Mouse (Mus musculus) embryonic facial prominence, embryonic 15.5 days (tissue): ENCODE results near the gene Cdk8. TPM values are rescaled to one million over a fixed set of nuclear protein-coding genes. Genes with fewer than 3 reads are reported as not detected.

ENCODE experiments used
- ATAC-seq: fragments of 200-750 bp; cut with Nextera tagmentation; 2 replicates; pipeline ENCODE4 v1.8.0; 2017; ENCODE audit warnings: low read depth, moderate TSS enrichment; ENCODE audit not compliant: insufficient number of reproducible peaks, low FRiP score, low TSS enrichment
- H3K27ac ChIP-seq: fragments of 300-500 bp; sonication (generic); replicated peaks from 2 replicates; pipeline ENCODE4 v1.5.1; 2015; ENCODE audit warnings: mild to moderate bottlenecking, inconsistent platforms
- H3K27me3 ChIP-seq: fragments of 300-500 bp; sonication (generic); 2 replicates; pipeline ENCODE4 v1.6.1; 2015; ENCODE audit warnings: inconsistent platforms
- H3K36me3 ChIP-seq: fragments of 300-500 bp; sonication (generic); 2 replicates; pipeline ENCODE4 v1.6.1; 2015; ENCODE audit warnings: mild to moderate bottlenecking, inconsistent platforms
- H3K4me1 ChIP-seq: fragments of 300-500 bp; sonication (generic); 2 replicates; pipeline ENCODE4 v1.6.1; 2015; ENCODE audit warnings: inconsistent platforms
- H3K4me2 ChIP-seq: fragments of 300-500 bp; sonication (generic); replicated peaks from 2 replicates; pipeline ENCODE4 v1.6.1; 2015; ENCODE audit warnings: mild to moderate bottlenecking, inconsistent platforms
- H3K4me3 ChIP-seq: fragments of 300-500 bp; sonication (generic); replicated peaks from 2 replicates; pipeline ENCODE4 v1.5.1; 2015; ENCODE audit warnings: mild to moderate bottlenecking, inconsistent platforms
- H3K9ac ChIP-seq: fragments of 300-500 bp; sonication (generic); 2 replicates; pipeline ENCODE4 v1.6.1; 2015; ENCODE audit warnings: inconsistent platforms
- H3K9me3 ChIP-seq: fragments of 300-500 bp; sonication (generic); replicated peaks from 2 replicates; pipeline ENCODE4 v1.6.1; 2016; ENCODE audit warnings: inconsistent platforms
- WGBS: fragments of 180-500 bp; shearing (Covaris S2); methylation state at CpG from one replicate; pipeline ENCODE4 v1.1.7; 2015; 5-methylcytosine and 5-hydroxymethylcytosine counted together
- polyA plus RNA-seq: library from polyadenylated mRNA; unstranded; fragments of >200 nt; fragmentation: Nextera tagmentation; extraction: Ambion mirVana; gene quantifications from 2 replicates; pipeline ENCODE4 v1.2.1, GENCODE M21; 2015

Cdk8 gene
- polyA plus RNA-seq, 1 experiment from 2014 or later: 16.2 TPM

GRCm38 (mm10) chr5:146234336-146234735 lies 3.3 kb downstream of the Cdk8 start:
- H3K4me3 ChIP-seq: no peak overlapping the region
- no peak overlapping the region for H3K27ac ChIP-seq
- no peak overlapping the region for H3K4me2 ChIP-seq
- H3K27me3 ChIP-seq: no peaks in the 10 kb centered on the region
- no peaks in the 10 kb centered on the region for H3K36me3 ChIP-seq
- H3K9ac ChIP-seq: no peak overlapping the region
- WGBS: 77% methylated on average over 1 of the region's 1 CpGs
- H3K9me3 ChIP-seq: no peaks in the 10 kb centered on the region
- peaks cover 13% of the 10 kb centered on the region for H3K4me1 ChIP-seq
- ATAC-seq: no peak

GRCm38 (mm10) chr5:146238274-146238673 lies 7.2 kb downstream of the Cdk8 start:
- Histone ChIP-seq H3K36me3 (no peaks in the 10 kb centered on the region), H3K4me3 (no peak overlapping the region), H3K4me2 (no peak overlapping the region), H3K27me3 (no peaks in the 10 kb centered on the region), H3K9me3 (no peaks in the 10 kb centered on the region), H3K4me1 (0 out of 2 replicates have a peak, but pooled peaks cover 3% of the 10 kb centered on the region), H3K27ac (no peak overlapping the region), H3K9ac (no peak overlapping the region)
- ATAC-seq: no peak
- WGBS: 82% methylated on average over 10 of the region's 10 CpGs

GRCm38 (mm10) chr5:146240771-146241170 lies 9.7 kb downstream of the Cdk8 start:
- no peak overlapping the region for H3K4me3 ChIP-seq
- no peak overlapping the region for H3K9ac ChIP-seq
- WGBS: 82% methylated on average over 2 of the region's 2 CpGs

GRCm38 (mm10) chr5:146241202-146241601 lies 10.2 kb downstream of the Cdk8 start:
- 89% methylated on average over 3 of the region's 3 CpGs for WGBS
- Histone ChIP-seq H3K9ac (no peak overlapping the region), H3K27ac (no peak overlapping the region), H3K9me3 (no peaks in the 10 kb centered on the region), H3K36me3 (no peaks in the 10 kb centered on the region), H3K4me3 (no peak overlapping the region), H3K4me2 (no peak overlapping the region), H3K27me3 (no peaks in the 10 kb centered on the region), H3K4me1 (0 out of 2 replicates have a peak, but pooled peaks cover under 1% of the 10 kb centered on the region)
- ATAC-seq: no peak

More at GRCm38 (mm10) chr5:146240771-146241170, 9.7 kb downstream of the Cdk8 start:
- H3K27ac ChIP-seq: no peak overlapping the region
- H3K4me1 ChIP-seq: 0 out of 2 replicates have a peak, but pooled peaks cover 3% of the 10 kb centered on the region
- H3K9me3 ChIP-seq: no peaks in the 10 kb centered on the region
- ATAC-seq: no peak
- H3K4me2 ChIP-seq: no peak overlapping the region
- no peaks in the 10 kb centered on the region for H3K36me3 ChIP-seq
- H3K27me3 ChIP-seq: no peaks in the 10 kb centered on the region

- H3K27ac ChIP-seq: no peak overlapping the region
- H3K4me1 ChIP-seq: no peaks in the 10 kb centered on the region
- no peak overlapping the region for H3K4me2 ChIP-seq
- 91% methylated on average over 4 of the region's 4 CpGs for WGBS
- no peak overlapping the region for H3K9ac ChIP-seq
- H3K9me3 ChIP-seq: no peaks in the 10 kb centered on the region
- no peaks in the 10 kb centered on the region for H3K36me3 ChIP-seq
- ATAC-seq: no peak
- H3K27me3 ChIP-seq: no peaks in the 10 kb centered on the region
- no peak overlapping the region for H3K4me3 ChIP-seq
Measured at GRCm38 (mm10) chr5:146245193-146245592, 14.2 kb downstream of the Cdk8 start.

GRCm38 (mm10) chr5:146245646-146246370 lies 14.8 kb downstream of the Cdk8 start:
- Histone ChIP-seq H3K9me3 (no peaks in the 10 kb centered on the region), H3K27me3 (no peaks in the 10 kb centered on the region), H3K4me2 (no peak overlapping the region), H3K27ac (no peak overlapping the region), H3K4me3 (no peak overlapping the region), H3K9ac (no peak overlapping the region), H3K36me3 (no peaks in the 10 kb centered on the region), H3K4me1 (no peaks in the 10 kb centered on the region)
- ATAC-seq: no peak
- WGBS: 90% methylated on average over 7 of the region's 7 CpGs

GRCm38 (mm10) chr5:146246386-146246785 lies 15.4 kb downstream of the Cdk8 start:
- no peaks in the 10 kb centered on the region for H3K36me3 ChIP-seq
- H3K27me3 ChIP-seq: no peaks in the 10 kb centered on the region
- H3K4me1 ChIP-seq: no peaks in the 10 kb centered on the region
- no peaks in the 10 kb centered on the region for H3K9me3 ChIP-seq
- H3K4me2 ChIP-seq: no peak overlapping the region
- WGBS: 100% methylated on average over 1 of the region's 1 CpGs
- H3K27ac ChIP-seq: no peak overlapping the region
- no peak for ATAC-seq
- H3K9ac ChIP-seq: no peak overlapping the region
- no peak overlapping the region for H3K4me3 ChIP-seq

- 70% methylated on average over 5 of the region's 5 CpGs for WGBS
- ATAC-seq: no peak
- H3K9me3 ChIP-seq: no peaks in the 10 kb centered on the region
Measured at GRCm38 (mm10) chr5:146247709-146248108, 16.7 kb downstream of the Cdk8 start.

GRCm38 (mm10) chr5:146248746-146249145 lies 17.7 kb downstream of the Cdk8 start:
- 87% methylated on average over 10 of the region's 10 CpGs for WGBS
- no peak overlapping the region for H3K4me3 ChIP-seq
- no peaks in the 10 kb centered on the region for H3K9me3 ChIP-seq
- H3K9ac ChIP-seq: no peak overlapping the region
- no peaks in the 10 kb centered on the region for H3K27me3 ChIP-seq
- no peaks in the 10 kb centered on the region for H3K36me3 ChIP-seq
- H3K4me1 ChIP-seq: no peaks in the 10 kb centered on the region
- H3K27ac ChIP-seq: no peak overlapping the region
- no peak for ATAC-seq
- no peak overlapping the region for H3K4me2 ChIP-seq

More at GRCm38 (mm10) chr5:146247709-146248108, 16.7 kb downstream of the Cdk8 start:
- Histone ChIP-seq H3K27ac (no peak overlapping the region), H3K4me1 (no peaks in the 10 kb centered on the region), H3K4me2 (no peak overlapping the region), H3K36me3 (no peaks in the 10 kb centered on the region), H3K9ac (no peak overlapping the region), H3K4me3 (no peak overlapping the region), H3K27me3 (no peaks in the 10 kb centered on the region)

- H3K27me3 ChIP-seq: no peaks in the 10 kb centered on the region
- no peak for ATAC-seq
- 89% methylated on average over 12 of the region's 12 CpGs for WGBS
Measured at GRCm38 (mm10) chr5:146250369-146251075, 19.5 kb downstream of the Cdk8 start.

GRCm38 (mm10) chr5:146251663-146252429 lies 20.8 kb downstream of the Cdk8 start:
- Histone ChIP-seq H3K4me1 (no peaks in the 10 kb centered on the region), H3K4me2 (no peak overlapping the region), H3K9me3 (no peaks in the 10 kb centered on the region), H3K9ac (no peak overlapping the region), H3K27ac (no peak overlapping the region), H3K27me3 (no peaks in the 10 kb centered on the region), H3K36me3 (peaks cover 1% of the 10 kb centered on the region; the same call in 1 of the 2 replicates), H3K4me3 (no peak overlapping the region)
- no peak for ATAC-seq
- 87% methylated on average over 5 of the region's 5 CpGs for WGBS

More at GRCm38 (mm10) chr5:146250369-146251075, 19.5 kb downstream of the Cdk8 start:
- Histone ChIP-seq H3K27ac (no peak overlapping the region), H3K9me3 (no peaks in the 10 kb centered on the region), H3K4me1 (no peaks in the 10 kb centered on the region), H3K4me3 (no peak overlapping the region), H3K36me3 (no peaks in the 10 kb centered on the region), H3K4me2 (no peak overlapping the region), H3K9ac (no peak overlapping the region)
